Mouse (Mus musculus): ENCODE results near the gene Cdc14a.

- TF ChIP-seq CTCF (IDR thresholded peaks at IDR 0.05; ENCODE audit: low read depth) (no peak), EP300 (IDR thresholded peaks at IDR 0.05; ENCODE audit: low read depth) (no peak)
Measured at GRCm38 (mm10) chr3:116232763-116233162, 191.1 kb downstream of the Cdc14a start.

Data from liver, embryonic 14.5 days (tissue).